Mouse (Mus musculus) spleen, embryonic (tissue): Measurements from ENCODE around the gene Alg9.

ENCODE experiments used
- CTCF ChIA-PET: fragments of 350-600 bp; sonication (Branson Sonifier 250); formaldehyde crosslinking; loops from one replicate; lab custom pipeline; 2022; lab: Charles Lee

Gene Alg9

GRCm38 (mm10) chr9:50774991-50775612, at the start of gene Alg9, which contains the start of gene 1110032A03Rik:
Gene Alg9, plus strand, starts transcription at chr9:50775019.
Gene 1110032A03Rik, minus strand, starts transcription at chr9:50775520.
- CTCF ChIA-PET = interaction anchor here (0.6 kb wide), 6 partner anchors 11 to 328 kb away, joined by 3 to 7 read pairs (median 4); no protein-coding TSS in a partner anchor

- CTCF ChIA-PET = no interaction called here
These were observed 48.8 kb upstream of the Alg9 start for GRCm38 (mm10) chr9:50725921-50726590.

- CTCF ChIA-PET = no interaction called here
These were observed 47.5 kb upstream of the Alg9 start for GRCm38 (mm10) chr9:50727171-50727924.

- CTCF ChIA-PET = no interaction called here
These were observed 46.7 kb upstream of the Alg9 start for GRCm38 (mm10) chr9:50727925-50728651.

GRCm38 (mm10) chr9:50729600-50729999, 45.2 kb upstream of the Alg9 start:
- CTCF ChIA-PET = no interaction called here

GRCm38 (mm10) chr9:50732560-50732959, 42.3 kb upstream of the Alg9 start:
- CTCF ChIA-PET = no interaction called here

GRCm38 (mm10) chr9:50734989-50735388, 39.8 kb upstream of the Alg9 start:
- CTCF ChIA-PET = interaction anchor here (0.7 kb wide), 3 partner anchors 9 to 118 kb away, joined by 3 to 10 read pairs (median 3); no protein-coding TSS in a partner anchor

- CTCF ChIA-PET = interaction anchor here (0.5 kb wide), 1 partner anchor 30 kb away, joined by 3 read pairs; no protein-coding TSS in a partner anchor
These were observed 35.6 kb upstream of the Alg9 start, which contains the start of gene Dixdc1 for GRCm38 (mm10) chr9:50738914-50739870. Gene Dixdc1, minus strand, starts transcription at chr9:50739517.

GRCm38 (mm10) chr9:50740867-50741784, 33.7 kb upstream of the Alg9 start:
- CTCF ChIA-PET = interaction anchor here (0.6 kb wide), 1 partner anchor 39 kb away, joined by 4 read pairs; no protein-coding TSS in a partner anchor

GRCm38 (mm10) chr9:50742261-50742660, 32.6 kb upstream of the Alg9 start:
- CTCF ChIA-PET = no interaction called here

- CTCF ChIA-PET = no interaction called here
These were observed 32.1 kb upstream of the Alg9 start for GRCm38 (mm10) chr9:50742744-50743143.

GRCm38 (mm10) chr9:50745806-50746205, 29.0 kb upstream of the Alg9 start:
- CTCF ChIA-PET = no interaction called here

- CTCF ChIA-PET = no interaction called here
These were observed 28.6 kb upstream of the Alg9 start, which contains the start of gene 2310030G06Rik for GRCm38 (mm10) chr9:50746214-50746677. Gene 2310030G06Rik, minus strand, starts transcription at chr9:50746536.

GRCm38 (mm10) chr9:50750706-50751105, 24.1 kb upstream of the Alg9 start:
- CTCF ChIA-PET = no interaction called here

GRCm38 (mm10) chr9:50751323-50751722, 23.5 kb upstream of the Alg9 start, which contains the start of gene Cryab:
Gene Cryab, plus strand, starts transcription at chr9:50751325.
- CTCF ChIA-PET = no interaction called here

- CTCF ChIA-PET = no interaction called here
These were observed 22.7 kb upstream of the Alg9 start, which contains the start of gene Hspb2 for GRCm38 (mm10) chr9:50752054-50752602. Gene Hspb2, minus strand, starts transcription at chr9:50752354.

GRCm38 (mm10) chr9:50752784-50753615, 21.8 kb upstream of the Alg9 start:
- CTCF ChIA-PET = no interaction called here

GRCm38 (mm10) chr9:50753947-50754346, 20.9 kb upstream of the Alg9 start:
- CTCF ChIA-PET = no interaction called here
